Mouse (Mus musculus): ENCODE results near the gene Pik3r5. TPM values are rescaled to one million over a fixed set of nuclear protein-coding genes. Genes with fewer than 3 reads are reported as not detected.

Pik3r5 gene
- polyA plus RNA-seq, 1 experiment from 2014 or later, result 1.3 TPM

DNA sequence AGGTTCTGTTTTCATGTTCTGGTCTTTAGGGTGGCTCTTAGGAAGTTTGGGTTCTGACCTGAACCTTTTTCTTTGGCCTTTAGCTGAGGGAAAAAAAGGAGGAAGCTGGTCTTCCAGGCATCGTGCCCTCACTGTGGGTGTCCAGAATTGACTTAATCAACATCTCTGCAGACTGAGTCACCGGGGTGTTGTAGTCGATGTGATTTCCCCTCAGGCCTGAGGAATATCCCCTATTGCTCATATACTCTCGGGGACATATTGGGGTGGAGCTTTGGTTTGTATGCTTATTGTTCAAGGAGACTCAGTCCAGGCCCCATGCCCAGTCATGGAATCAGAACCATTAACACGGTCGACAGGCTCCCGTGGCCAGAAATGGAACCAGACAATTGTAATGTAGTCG is 26.2 kb downstream of the Pik3r5 start:
- H3K4me2 ChIP-seq (replicated peaks), result no peak overlapping the region
- H3K36me3 ChIP-seq, result no peaks in the 10 kb centered on the region

DNA sequence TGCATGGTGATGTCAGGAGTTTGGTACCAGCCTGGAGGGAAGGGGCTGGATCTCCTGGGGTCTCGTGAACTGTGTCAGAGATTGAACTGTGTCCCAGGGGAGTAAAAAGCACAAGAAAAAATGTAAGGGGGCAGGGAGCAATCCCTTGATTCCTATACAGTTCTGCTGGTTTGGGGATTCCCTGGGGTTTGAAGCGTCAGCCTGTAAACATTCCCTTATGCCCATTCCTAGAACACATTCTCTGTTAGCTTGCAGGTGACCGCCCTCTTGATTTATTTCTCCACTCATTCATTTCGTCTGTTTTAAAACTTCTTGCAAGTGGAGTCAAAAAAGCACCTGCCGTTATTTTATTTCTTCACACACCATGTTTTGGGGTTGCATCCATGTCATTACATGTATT is 27.1 kb downstream of the Pik3r5 start:
- Histone ChIP-seq H3K9me3 (no peaks in the 10 kb centered on the region), H3K4me2 (replicated peaks) (no peak overlapping the region), H3K27ac (no peak overlapping the region), H3K9ac (no peak overlapping the region), H3K27me3 (replicated peaks) (no peaks in the 10 kb centered on the region), H3K4me3 (no peak overlapping the region), H3K36me3 (no peaks in the 10 kb centered on the region), H3K4me1 (no peaks in the 10 kb centered on the region)
- WGBS, result 78% methylated on average over 5 of the region's 5 CpGs
- no peak for ATAC-seq (ENCODE audit: low FRiP score, low read depth)

More for the DNA sequence above, 26.2 kb downstream of the Pik3r5 start:
- H3K27ac ChIP-seq, result no peak overlapping the region
- ATAC-seq (ENCODE audit: low FRiP score, low read depth), result no peak
- no peak overlapping the region for H3K9ac ChIP-seq
- H3K27me3 ChIP-seq (replicated peaks), result no peaks in the 10 kb centered on the region
- H3K4me3 ChIP-seq, result no peak overlapping the region
- H3K4me1 ChIP-seq, result no peaks in the 10 kb centered on the region
- WGBS, result 74% methylated on average over 8 of the region's 8 CpGs
- H3K9me3 ChIP-seq, result no peaks in the 10 kb centered on the region

DNA sequence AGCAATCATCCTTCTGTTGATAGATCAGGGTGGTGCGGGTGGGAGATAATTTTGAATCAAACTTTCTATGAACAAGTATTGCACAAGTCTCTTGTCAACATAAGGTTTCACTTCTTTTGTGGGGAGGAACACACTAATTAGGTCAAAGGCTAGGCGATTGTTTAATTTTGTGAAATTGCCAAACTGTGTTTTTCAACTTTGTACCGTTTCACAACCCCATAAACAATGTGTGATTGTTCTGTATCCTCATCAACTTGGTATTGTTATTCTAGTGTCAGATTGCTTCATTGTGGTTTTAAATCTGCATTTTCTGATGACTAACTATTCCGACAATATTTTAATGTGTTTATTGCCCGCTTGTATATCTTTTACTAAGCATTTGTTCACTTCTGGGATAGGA is 27.6 kb downstream of the Pik3r5 start:
- no peak overlapping the region for H3K27ac ChIP-seq
- H3K27me3 ChIP-seq (replicated peaks), result no peaks in the 10 kb centered on the region
- no peak overlapping the region for H3K9ac ChIP-seq
- no peaks in the 10 kb centered on the region for H3K4me1 ChIP-seq
- H3K4me2 ChIP-seq (replicated peaks), result no peak overlapping the region
- H3K36me3 ChIP-seq, result no peaks in the 10 kb centered on the region
- no peak for ATAC-seq (ENCODE audit: low FRiP score, low read depth)
- H3K9me3 ChIP-seq, result no peaks in the 10 kb centered on the region
- H3K4me3 ChIP-seq, result no peak overlapping the region
- 93% methylated on average over 5 of the region's 5 CpGs for WGBS

DNA sequence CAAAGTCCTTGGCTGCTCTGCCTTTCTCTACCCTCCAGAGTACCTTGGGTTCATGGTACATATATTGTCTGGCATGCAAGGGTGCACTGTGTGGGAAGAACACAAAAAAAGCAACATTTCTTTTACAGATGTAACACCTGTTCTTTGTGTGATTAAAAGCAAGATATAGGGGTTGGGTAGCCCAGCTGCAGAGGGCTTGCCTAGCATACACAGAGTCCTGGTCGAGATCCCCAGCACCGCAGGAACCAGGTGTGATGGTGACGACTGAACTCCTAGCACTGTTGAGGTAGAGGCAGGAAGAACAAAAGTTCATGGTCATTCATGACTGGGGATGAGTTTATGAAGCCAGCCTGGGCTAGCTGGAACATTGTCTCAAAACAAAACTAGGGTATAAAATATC is 30.8 kb downstream of the Pik3r5 start:
- 83% methylated on average over 3 of the region's 3 CpGs for WGBS
- Histone ChIP-seq H3K27me3 (replicated peaks) (no peaks in the 10 kb centered on the region), H3K4me2 (replicated peaks) (no peak overlapping the region), H3K36me3 (no peaks in the 10 kb centered on the region), H3K4me1 (no peaks in the 10 kb centered on the region), H3K4me3 (no peak overlapping the region), H3K9ac (no peak overlapping the region), H3K9me3 (no peaks in the 10 kb centered on the region), H3K27ac (no peak overlapping the region)
- no peak for ATAC-seq (ENCODE audit: low FRiP score, low read depth)

DNA sequence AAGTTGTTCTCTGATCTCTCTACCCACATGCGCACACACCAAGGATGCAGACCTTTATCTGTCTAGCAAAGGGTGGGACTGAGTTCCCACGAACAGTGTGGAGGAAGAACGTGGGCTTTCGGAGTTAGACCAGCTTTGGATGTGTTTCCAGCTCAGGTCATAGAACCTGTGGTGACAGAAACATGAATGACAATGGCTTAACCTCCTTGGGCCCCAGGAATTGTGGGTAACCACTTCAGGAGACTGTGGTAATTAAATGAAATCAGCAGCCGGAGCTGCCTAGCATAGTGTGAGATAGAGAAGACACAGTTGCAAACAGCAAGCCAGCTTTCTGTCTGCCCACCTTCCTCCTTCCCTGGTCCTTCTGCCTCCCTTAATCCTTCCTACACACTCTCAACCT is 32.3 kb downstream of the Pik3r5 start:
- Histone ChIP-seq H3K36me3 (no peaks in the 10 kb centered on the region), H3K4me3 (no peak overlapping the region), H3K4me2 (replicated peaks) (no peak overlapping the region), H3K27ac (no peak overlapping the region), H3K27me3 (replicated peaks) (no peaks in the 10 kb centered on the region), H3K9me3 (no peaks in the 10 kb centered on the region), H3K9ac (no peak overlapping the region), H3K4me1 (no peaks in the 10 kb centered on the region)
- WGBS, result 82% methylated on average over 5 of the region's 5 CpGs
- ATAC-seq (ENCODE audit: low FRiP score, low read depth), result no peak

DNA sequence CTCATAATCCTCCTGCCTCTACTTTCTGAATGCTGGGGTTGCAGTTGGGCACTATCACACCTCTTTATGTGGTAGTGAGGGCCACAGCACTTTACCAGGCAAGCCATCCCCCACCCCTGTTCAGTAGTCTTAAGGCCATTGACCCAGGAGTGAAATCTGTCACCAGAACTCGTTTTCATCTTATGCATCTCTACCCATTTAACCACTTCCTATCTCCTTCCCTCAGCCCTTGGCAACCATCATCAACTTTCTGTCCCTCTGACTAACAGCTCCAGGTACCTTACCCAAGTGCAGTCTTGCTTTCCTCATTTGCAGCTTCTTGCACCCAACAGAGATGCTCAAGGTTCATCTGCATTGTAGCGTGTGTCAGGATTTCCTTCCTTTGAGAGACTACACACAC is 33.2 kb downstream of the Pik3r5 start:
- Histone ChIP-seq H3K27ac (no peak overlapping the region), H3K9ac (no peak overlapping the region), H3K9me3 (no peaks in the 10 kb centered on the region), H3K27me3 (replicated peaks) (no peaks in the 10 kb centered on the region), H3K4me1 (no peaks in the 10 kb centered on the region), H3K4me3 (no peak overlapping the region), H3K4me2 (replicated peaks) (no peak overlapping the region), H3K36me3 (no peaks in the 10 kb centered on the region)
- ATAC-seq (ENCODE audit: low FRiP score, low read depth), result no peak
- WGBS, result 81% methylated on average over 2 of the region's 2 CpGs

DNA sequence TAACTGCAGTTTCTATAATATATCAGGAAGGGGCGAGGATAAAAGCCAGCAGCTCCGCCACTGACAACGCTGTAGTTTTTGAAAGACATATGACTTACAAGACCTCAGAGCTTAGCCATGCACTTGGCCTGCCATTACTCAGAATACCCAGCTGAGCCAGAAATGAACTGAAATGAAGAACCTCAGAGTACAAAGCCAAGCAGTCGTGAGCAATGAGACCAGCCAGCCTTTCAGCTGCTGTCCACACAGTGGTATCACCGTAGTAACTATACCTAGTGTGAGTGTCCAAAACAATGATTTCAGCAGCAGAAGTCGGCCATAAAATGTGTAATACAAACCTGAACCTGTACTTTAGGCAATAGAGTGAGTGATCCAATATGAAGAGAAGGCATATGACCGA is 35.5 kb downstream of the Pik3r5 start:
- H3K27me3 ChIP-seq (replicated peaks), result no peaks in the 10 kb centered on the region
- WGBS, result 82% methylated on average over 7 of the region's 7 CpGs
- H3K4me3 ChIP-seq, result no peak overlapping the region
- no peaks in the 10 kb centered on the region for H3K36me3 ChIP-seq
- no peak for ATAC-seq (ENCODE audit: low FRiP score, low read depth)
- no peaks in the 10 kb centered on the region for H3K9me3 ChIP-seq
- no peaks in the 10 kb centered on the region for H3K4me1 ChIP-seq
- no peak overlapping the region for H3K9ac ChIP-seq
- no peak overlapping the region for H3K4me2 ChIP-seq (replicated peaks)
- no peak overlapping the region for H3K27ac ChIP-seq

DNA sequence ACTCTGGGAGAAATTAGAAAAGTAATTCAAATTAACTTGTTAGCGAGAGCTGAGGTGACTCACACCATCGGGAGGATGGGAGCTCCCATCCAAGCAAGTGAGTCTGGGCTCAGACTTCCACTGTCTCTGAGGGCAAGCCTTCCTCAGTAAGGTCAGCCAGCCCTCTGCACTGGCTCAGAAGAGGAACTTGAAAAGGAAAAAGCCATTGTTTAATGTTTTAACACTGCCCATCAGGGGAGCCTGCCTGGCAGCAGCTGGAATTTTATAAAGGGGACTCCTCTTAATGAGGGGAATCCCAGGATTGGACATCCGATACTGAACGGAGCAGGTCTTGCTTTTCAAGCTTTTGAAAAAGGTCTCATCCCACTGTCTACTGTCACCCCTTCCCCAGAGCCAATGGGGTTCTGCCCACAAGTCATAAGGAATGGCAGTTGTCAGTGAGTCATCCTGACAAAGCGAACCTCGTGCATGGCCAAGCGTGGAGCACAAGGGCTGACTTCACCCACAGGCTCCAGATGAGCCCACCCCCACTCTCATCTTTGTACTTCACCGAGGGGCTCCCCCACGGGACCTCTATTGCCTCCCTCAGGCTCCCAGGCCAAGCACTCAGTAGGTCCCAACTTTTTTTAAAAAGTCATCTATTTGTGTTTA is 36.2 kb downstream of the Pik3r5 start:
- Histone ChIP-seq H3K27ac (no peak overlapping the region), H3K4me1 (no peaks in the 10 kb centered on the region), H3K4me3 (no peak overlapping the region), H3K9me3 (no peaks in the 10 kb centered on the region), H3K9ac (no peak overlapping the region), H3K27me3 (replicated peaks) (no peaks in the 10 kb centered on the region), H3K36me3 (no peaks in the 10 kb centered on the region), H3K4me2 (replicated peaks) (no peak overlapping the region)
- no peak for ATAC-seq (ENCODE audit: low FRiP score, low read depth)
- 73% methylated on average over 9 of the region's 9 CpGs for WGBS

DNA sequence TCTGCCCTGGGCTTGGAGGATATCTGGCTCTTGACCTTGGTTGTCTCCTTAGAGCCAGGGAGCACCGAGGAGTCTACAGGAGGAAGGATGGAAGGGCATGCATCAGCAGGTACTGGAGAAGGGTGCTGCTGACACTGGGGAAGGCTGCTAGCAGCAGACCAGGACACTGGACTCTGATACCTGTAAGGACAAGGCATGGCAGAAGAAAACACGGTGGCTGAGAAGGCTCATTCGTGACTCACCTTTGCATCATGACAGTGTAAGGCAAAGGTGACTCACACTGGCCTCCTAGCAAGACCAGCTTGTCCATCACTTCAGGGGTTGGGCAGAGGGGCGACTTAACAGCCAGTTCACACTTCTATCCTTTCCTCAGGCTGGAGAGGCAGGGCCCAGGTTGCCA is 37.0 kb downstream of the Pik3r5 start:
- WGBS, result 89% methylated on average over 4 of the region's 4 CpGs
- no peaks in the 10 kb centered on the region for H3K36me3 ChIP-seq
- no peak for ATAC-seq (ENCODE audit: low FRiP score, low read depth)

DNA sequence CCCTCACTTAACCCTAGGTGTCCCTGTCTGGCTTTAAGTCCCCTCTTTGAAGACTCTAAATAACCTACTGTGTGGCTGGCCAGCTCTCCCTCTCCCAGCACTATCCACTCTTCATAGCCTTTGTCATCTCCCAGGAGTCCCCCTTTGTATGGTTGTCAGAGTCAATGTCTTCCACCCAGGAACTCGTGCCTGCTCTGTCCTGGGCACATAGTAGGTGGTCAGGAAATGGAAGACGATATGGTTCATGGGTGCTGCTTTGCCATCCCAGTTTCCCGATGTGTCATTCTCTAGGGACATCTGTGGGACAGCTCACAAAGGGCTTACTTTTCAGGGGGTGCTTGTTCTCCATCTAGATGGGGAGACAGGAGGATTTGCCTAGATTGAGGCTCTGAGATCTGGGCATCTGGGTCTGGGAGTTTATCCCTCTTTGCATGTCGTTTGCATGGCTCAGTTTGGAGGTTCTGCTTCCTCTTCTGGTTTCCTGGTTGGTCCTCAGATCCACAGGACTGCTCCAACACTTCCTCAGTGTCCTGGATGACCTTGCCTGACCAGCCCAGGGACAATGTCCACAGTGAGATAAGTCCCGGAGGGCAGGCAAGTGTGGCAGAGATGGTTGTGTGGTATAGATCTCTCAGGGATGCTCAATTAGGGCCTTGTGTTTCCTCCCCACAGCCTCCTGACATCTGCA is 40.4 kb downstream of the Pik3r5 start:
- ATAC-seq (ENCODE audit: low FRiP score, low read depth), result no peak

More for the DNA sequence above, 37.0 kb downstream of the Pik3r5 start:
- Histone ChIP-seq H3K4me3 (no peak overlapping the region), H3K4me1 (no peaks in the 10 kb centered on the region), H3K27me3 (replicated peaks) (no peaks in the 10 kb centered on the region), H3K9me3 (no peaks in the 10 kb centered on the region), H3K27ac (no peak overlapping the region), H3K4me2 (replicated peaks) (no peak overlapping the region), H3K9ac (no peak overlapping the region)

DNA sequence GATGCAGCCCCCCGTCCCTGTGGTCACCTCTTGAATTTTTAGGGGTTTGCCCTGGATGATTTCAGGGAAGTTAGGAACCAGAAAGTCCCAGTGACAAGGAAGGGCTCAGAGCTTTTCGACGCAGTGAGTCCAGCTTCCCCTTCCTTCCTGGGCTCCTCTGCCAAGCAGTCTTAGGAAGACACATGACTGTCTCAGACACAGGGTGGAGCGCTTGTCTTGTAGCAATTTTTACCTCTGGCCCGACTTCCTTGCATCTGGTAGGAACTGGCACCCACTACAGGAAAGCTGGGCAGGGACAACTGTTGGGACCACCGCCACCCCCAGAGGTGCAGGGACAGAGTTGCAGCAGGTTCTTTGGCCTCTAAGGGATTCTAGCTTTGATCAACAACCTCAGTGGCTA is 42.7 kb downstream of the Pik3r5 start:
- no peak overlapping the region for H3K9ac ChIP-seq
- H3K27ac ChIP-seq, result no peak overlapping the region
- H3K4me2 ChIP-seq (replicated peaks), result no peak overlapping the region
- no peaks in the 10 kb centered on the region for H3K27me3 ChIP-seq (replicated peaks)
- no peaks in the 10 kb centered on the region for H3K4me1 ChIP-seq
- ATAC-seq (ENCODE audit: low FRiP score, low read depth), result no peak
- WGBS, result 85% methylated on average over 6 of the region's 6 CpGs
- no peaks in the 10 kb centered on the region for H3K36me3 ChIP-seq
- no peak overlapping the region for H3K4me3 ChIP-seq
- H3K9me3 ChIP-seq, result no peaks in the 10 kb centered on the region

More for the DNA sequence above, 40.4 kb downstream of the Pik3r5 start:
- no peak overlapping the region for H3K4me3 ChIP-seq
- H3K9ac ChIP-seq, result no peak overlapping the region
- no peak overlapping the region for H3K4me2 ChIP-seq (replicated peaks)
- H3K9me3 ChIP-seq, result no peaks in the 10 kb centered on the region
- no peak overlapping the region for H3K27ac ChIP-seq
- no peaks in the 10 kb centered on the region for H3K27me3 ChIP-seq (replicated peaks)
- 82% methylated on average over 5 of the region's 5 CpGs for WGBS
- H3K36me3 ChIP-seq, result no peaks in the 10 kb centered on the region
- H3K4me1 ChIP-seq, result no peaks in the 10 kb centered on the region

DNA sequence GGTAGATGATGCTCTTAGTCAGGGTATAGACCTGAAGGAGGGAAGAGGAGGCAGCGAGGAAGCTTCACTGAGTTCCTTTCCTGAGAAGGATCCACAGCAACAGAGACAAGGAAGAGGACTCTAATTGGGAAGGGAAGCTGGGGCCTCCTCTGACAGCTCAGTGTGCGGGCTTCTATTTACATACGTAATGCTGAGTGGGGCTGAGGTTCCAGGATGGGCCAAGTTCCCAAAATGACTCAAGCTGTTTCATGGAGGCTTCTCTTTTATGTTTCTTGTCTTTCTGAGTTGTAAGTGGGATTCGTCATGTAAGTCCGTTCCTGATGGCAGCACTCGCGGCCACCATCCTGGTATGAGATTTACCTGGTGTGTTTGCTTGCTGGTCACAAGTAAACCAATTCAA is 43.8 kb downstream of the Pik3r5 start:
- H3K4me2 ChIP-seq (replicated peaks), result no peak overlapping the region
- H3K9ac ChIP-seq, result no peak overlapping the region
- no peaks in the 10 kb centered on the region for H3K27me3 ChIP-seq (replicated peaks)
- no peak for ATAC-seq (ENCODE audit: low FRiP score, low read depth)
- no peak overlapping the region for H3K4me3 ChIP-seq
- H3K4me1 ChIP-seq, result no peaks in the 10 kb centered on the region
- 94% methylated on average over 7 of the region's 7 CpGs for WGBS
- H3K27ac ChIP-seq, result no peak overlapping the region
- no peaks in the 10 kb centered on the region for H3K36me3 ChIP-seq
- H3K9me3 ChIP-seq, result no peaks in the 10 kb centered on the region

DNA sequence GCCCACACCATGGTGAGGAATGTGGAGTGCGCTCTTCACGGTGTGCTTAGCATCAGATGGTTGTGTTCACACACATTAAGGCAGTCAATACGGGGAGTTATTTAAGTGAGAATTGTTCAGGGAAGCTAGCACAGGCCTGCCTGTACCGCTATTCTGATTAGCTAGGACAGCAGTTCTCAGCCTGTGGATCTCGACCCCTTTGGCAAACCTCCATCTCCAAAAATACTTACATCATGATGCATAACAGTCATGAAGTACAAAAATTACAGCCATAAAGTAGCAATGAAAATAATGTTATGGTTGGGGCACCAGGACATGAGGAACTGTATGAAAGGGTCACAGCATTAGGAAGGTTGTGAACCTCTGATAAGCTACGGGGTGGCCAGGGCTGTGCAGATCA is 45.7 kb downstream of the Pik3r5 start:
- no peaks in the 10 kb centered on the region for H3K4me1 ChIP-seq
- no peaks in the 10 kb centered on the region for H3K9me3 ChIP-seq
- H3K27ac ChIP-seq, result no peak overlapping the region
- H3K4me2 ChIP-seq (replicated peaks), result no peak overlapping the region
- no peaks in the 10 kb centered on the region for H3K36me3 ChIP-seq
- ATAC-seq (ENCODE audit: low FRiP score, low read depth), result no peak
- no peaks in the 10 kb centered on the region for H3K27me3 ChIP-seq (replicated peaks)
- 88% methylated on average over 6 of the region's 6 CpGs for WGBS
- H3K4me3 ChIP-seq, result no peak overlapping the region
- H3K9ac ChIP-seq, result no peak overlapping the region
